Mouse (Mus musculus) C2C12 (cell line): ENCODE results near the gene Slco2a1. TPM values are rescaled to one million over a fixed set of nuclear protein-coding genes. Genes with fewer than 3 reads are reported as not detected.

ENCODE experiments used
- H3K27me3 ChIP-seq: one replicate; pipeline ENCODE4 v1.6.1; 2011; ENCODE audit not compliant: control insufficient read depth, insufficient read depth, insufficient read length
- H3K36me3 ChIP-seq: one replicate; pipeline ENCODE4 v1.6.1; 2011; ENCODE audit not compliant: control insufficient read depth, insufficient read depth
- H3K4me3 ChIP-seq: one replicate; pipeline ENCODE4 v1.5.1; 2011; ENCODE audit warnings: mild to moderate bottlenecking, control low read depth; ENCODE audit not compliant: poor library complexity, insufficient read depth, severe bottlenecking
- H3K79me2 ChIP-seq: one replicate; pipeline ENCODE4 v1.6.1; 2011; ENCODE audit not compliant: control insufficient read depth, insufficient read depth
- H3K79me3 ChIP-seq: one replicate; pipeline ENCODE4 v1.6.1; 2011; ENCODE audit warnings: low read depth, control low read depth
- H3ac ChIP-seq: one replicate; pipeline ENCODE3; 2011; ENCODE audit warnings: low read depth; ENCODE audit not compliant: control insufficient read depth, insufficient read length
- CEBPB ChIP-seq: IDR thresholded peaks from one replicate; pipeline ENCODE4 v1.6.1; 2011; ENCODE audit warnings: low read depth, mild to moderate bottlenecking, control low read depth, moderate library complexity
- CTCF ChIP-seq: IDR thresholded peaks from one replicate; pipeline ENCODE4 v1.5.1; 2011; ENCODE audit not compliant: control insufficient read depth, insufficient read depth, insufficient read length
- FOSL1 ChIP-seq: IDR thresholded peaks from one replicate; pipeline ENCODE4 v1.8.0; 2011; ENCODE audit warnings: mild to moderate bottlenecking, low read length; ENCODE audit not compliant: poor library complexity, insufficient read depth, severe bottlenecking
- MAX ChIP-seq: IDR thresholded peaks from one replicate; pipeline ENCODE4 v1.6.1; 2011; ENCODE audit warnings: mild to moderate bottlenecking, control low read depth
- MYOD1 ChIP-seq: IDR thresholded peaks from one replicate; pipeline ENCODE4 v1.6.1; 2011; ENCODE audit warnings: low read depth; ENCODE audit not compliant: control insufficient read depth, insufficient read length
- MYOG ChIP-seq: IDR thresholded peaks from one replicate; pipeline ENCODE4 v1.6.1; 2011; ENCODE audit not compliant: control insufficient read depth, insufficient read length; ENCODE audit errors: extremely low read depth
- USF1 ChIP-seq: IDR thresholded peaks from one replicate; pipeline ENCODE4 v1.6.1; 2011; ENCODE audit warnings: low read depth, mild to moderate bottlenecking, control low read depth, moderate library complexity
- polyA plus RNA-seq: library from polyadenylated mRNA; unstranded; fragments of >200 nt; fragmentation: generic; extraction: Trizol; gene quantifications from one replicate; pipeline ENCODE4 v1.2.1, GENCODE M21; 2012; ENCODE audit warnings: missing spikeins

Gene Slco2a1
- polyA plus RNA-seq, 1 experiment: 0.20 TPM

DNA sequence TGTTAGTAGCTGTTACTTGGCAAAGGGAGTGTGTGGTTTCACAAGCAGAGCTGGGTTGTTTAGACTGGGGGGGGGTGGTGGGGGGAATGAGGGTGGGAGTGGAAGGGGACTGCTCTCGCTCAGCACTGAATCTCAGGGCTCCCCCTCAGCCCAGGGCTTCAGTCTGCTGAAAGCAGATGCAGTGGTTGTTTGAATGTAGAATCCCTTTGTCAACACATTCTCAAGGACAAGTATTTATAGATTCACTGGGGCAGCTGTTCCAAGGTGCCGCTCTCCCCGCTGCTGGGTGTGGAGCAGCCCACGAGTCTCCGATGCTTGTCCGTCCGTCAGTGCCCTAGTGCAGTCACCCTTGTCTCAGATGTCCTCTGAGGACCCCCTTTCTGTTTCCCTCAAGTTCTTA lies 152.8 kb downstream of the Slco2a1 start:
- Histone ChIP-seq H3K79me2 (no peaks in the 10 kb centered on the region), H3K79me3 (no peaks in the 10 kb centered on the region), H3ac (no peak overlapping the region), H3K36me3 (no peaks in the 10 kb centered on the region), H3K4me3 (no peak overlapping the region), H3K27me3 (no peaks in the 10 kb centered on the region)
- TF ChIP-seq MAX (no peak), FOSL1 (no peak), CEBPB (no peak), MYOG (no peak), USF1 (no peak), CTCF (no peak), MYOD1 (no peak)

DNA sequence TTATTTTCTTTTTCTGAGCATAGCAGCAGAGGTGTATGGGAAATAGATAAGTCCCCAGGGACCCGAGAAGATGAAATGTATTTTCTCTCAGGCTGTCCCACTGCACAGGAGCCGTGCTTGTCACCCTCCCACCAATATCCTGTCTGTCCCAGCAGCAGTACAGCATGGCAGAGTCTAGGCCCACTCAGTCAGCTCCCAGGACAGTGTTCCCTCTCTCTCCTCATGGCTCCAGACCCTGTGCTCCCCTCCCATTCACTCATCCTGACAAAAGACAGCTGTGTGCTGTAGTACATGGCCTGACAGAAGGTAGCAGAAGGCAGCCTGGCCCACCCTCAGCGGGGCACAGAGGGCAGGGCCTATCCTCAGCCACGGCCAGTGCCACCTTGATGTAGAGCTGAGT lies 155.4 kb downstream of the Slco2a1 start:
- H3K79me2 ChIP-seq: no peaks in the 10 kb centered on the region
- TF ChIP-seq MYOG (no peak), CEBPB (no peak), FOSL1 (no peak), MYOD1 (no peak), USF1 (no peak), CTCF (no peak), MAX (no peak)
- no peaks in the 10 kb centered on the region for H3K36me3 ChIP-seq
- H3K79me3 ChIP-seq: no peaks in the 10 kb centered on the region
- no peak overlapping the region for H3K4me3 ChIP-seq
- no peak overlapping the region for H3ac ChIP-seq
- no peaks in the 10 kb centered on the region for H3K27me3 ChIP-seq

DNA sequence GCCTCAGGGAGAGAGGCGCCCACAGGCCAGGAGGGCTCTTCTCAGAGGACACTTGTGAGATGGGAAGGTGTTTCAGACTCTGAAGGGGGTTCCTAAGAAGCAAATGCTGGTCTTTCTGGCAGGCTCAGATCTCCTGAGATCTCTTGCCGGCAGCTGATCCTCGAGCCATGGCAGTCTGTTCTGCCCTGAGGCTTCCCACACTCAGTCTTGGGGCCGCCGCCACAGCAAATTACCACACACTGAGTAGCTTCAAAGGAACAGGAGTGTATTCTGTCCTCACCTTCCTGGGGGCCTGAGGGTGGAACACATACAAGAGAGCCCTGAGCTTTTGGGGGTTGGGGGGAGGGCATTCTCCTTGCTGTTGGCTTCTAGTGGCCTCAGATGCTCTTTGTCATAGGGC lies 156.8 kb downstream of the Slco2a1 start:
- no peaks in the 10 kb centered on the region for H3K36me3 ChIP-seq
- no peaks in the 10 kb centered on the region for H3K27me3 ChIP-seq
- H3K79me2 ChIP-seq: no peaks in the 10 kb centered on the region
- no peak for TF ChIP-seq FOSL1
- TF ChIP-seq MYOG: no peak
- no peak for TF ChIP-seq USF1
- no peak for TF ChIP-seq MAX
- no peak for TF ChIP-seq CEBPB
- no peak for TF ChIP-seq MYOD1
- no peak for TF ChIP-seq CTCF
- no peak overlapping the region for H3K4me3 ChIP-seq
- no peak overlapping the region for H3ac ChIP-seq
- no peaks in the 10 kb centered on the region for H3K79me3 ChIP-seq

Other genes with a start within 250 kb of the Slco2a1 start
- gene Ryk, start 153.8 kb upstream of the Slco2a1 start, polyA plus RNA-seq: 68.4 TPM
- 1.7 TPM for gene Rab6b, start 123.1 kb downstream of the Slco2a1 start, polyA plus RNA-seq
- 66.8 TPM for gene Srprb, start 213.4 kb downstream of the Slco2a1 start, polyA plus RNA-seq
- gene Gm20425, start 241.6 kb downstream of the Slco2a1 start, polyA plus RNA-seq: not detected
- not detected for gene Trf, start 241.7 kb downstream of the Slco2a1 start, polyA plus RNA-seq